Mouse (Mus musculus) stomach, embryonic 16.5 days (tissue): ENCODE measurements around the gene Ago4. TPM values are rescaled to one million over a fixed set of nuclear protein-coding genes. Genes with fewer than 3 reads are reported as not detected.

Experiments
- ATAC-seq: fragments of 200-750 bp; cut with Nextera tagmentation; 2 replicates; pipeline ENCODE4 v1.8.0; 2017; ENCODE audit warnings: moderate number of reproducible peaks, moderate TSS enrichment; ENCODE audit not compliant: insufficient read depth, low FRiP score
- H3K27ac ChIP-seq: fragments of 300-500 bp; sonication (generic); 2 replicates; pipeline ENCODE4 v1.5.1; 2014; ENCODE audit warnings: low read length
- H3K27me3 ChIP-seq: fragments of 300-500 bp; sonication (generic); 2 replicates; pipeline ENCODE4 v1.6.1; 2014; ENCODE audit warnings: low read length, control low read depth, mixed read lengths; ENCODE audit not compliant: control insufficient read depth, insufficient read depth
- H3K36me3 ChIP-seq: fragments of 300-500 bp; sonication (generic); 2 replicates; pipeline ENCODE4 v1.6.1; 2014; ENCODE audit warnings: low read length; ENCODE audit not compliant: control insufficient read depth, insufficient read depth
- H3K4me1 ChIP-seq: fragments of 300-500 bp; sonication (generic); 2 replicates; pipeline ENCODE4 v1.6.1; 2014; ENCODE audit warnings: low read length, control low read depth, mixed read lengths; ENCODE audit not compliant: control insufficient read depth, insufficient read depth
- H3K4me2 ChIP-seq: fragments of 300-500 bp; sonication (generic); 2 replicates; pipeline ENCODE4 v1.6.1; 2014; ENCODE audit warnings: low read depth, low read length, mixed read lengths
- H3K4me3 ChIP-seq: fragments of 300-500 bp; sonication (generic); replicated peaks from 2 replicates; pipeline ENCODE4 v1.5.1; 2014; ENCODE audit warnings: mild to moderate bottlenecking, low read length
- H3K9ac ChIP-seq: fragments of 300-500 bp; sonication (generic); 2 replicates; pipeline ENCODE4 v1.6.1; 2014; ENCODE audit warnings: low read length
- H3K9me3 ChIP-seq: fragments of 300-500 bp; sonication (generic); replicated peaks from 2 replicates; pipeline ENCODE4 v1.6.1; 2016; ENCODE audit warnings: low read length, control low read depth; ENCODE audit not compliant: control insufficient read depth
- WGBS: fragments of 180-500 bp; shearing (Covaris S2); extraction: QIAGEN DNeasy Blood & Tissue Kit; methylation state at CpG from one replicate; pipeline ENCODE4 v1.1.7; 2014; 5-methylcytosine and 5-hydroxymethylcytosine counted together
- polyA plus RNA-seq: library from polyadenylated mRNA; unstranded; fragments of >200 nt; fragmentation: Nextera tagmentation; extraction: Ambion mirVana; gene quantifications from 2 replicates; pipeline ENCODE4 v1.2.1, GENCODE M21; 2015

Ago4 gene
- polyA plus RNA-seq, 1 experiment from 2014 or later: 1.4 TPM

DNA sequence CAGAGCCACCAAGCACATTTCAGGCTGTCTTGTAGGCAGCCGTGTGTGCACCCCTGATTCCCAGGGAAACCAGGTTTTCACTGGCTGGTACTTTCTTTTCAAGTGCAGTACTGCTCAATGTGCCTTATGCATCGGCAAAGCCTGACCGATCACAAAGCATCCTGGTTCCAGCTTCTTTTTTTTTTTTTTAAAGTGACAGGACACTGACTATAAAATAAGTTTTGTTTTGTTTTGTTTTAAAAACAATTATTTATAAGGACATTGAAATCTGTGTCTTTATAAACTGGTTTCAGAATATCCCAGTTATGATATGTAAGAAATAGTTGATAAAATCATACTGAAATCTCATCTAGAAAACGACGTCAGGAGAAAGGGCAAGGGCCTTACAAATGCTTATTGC, 41.3 kb downstream of the Ago4 start:
- no peak for ATAC-seq
- WGBS: 59% methylated on average over 5 of the region's 5 CpGs

DNA sequence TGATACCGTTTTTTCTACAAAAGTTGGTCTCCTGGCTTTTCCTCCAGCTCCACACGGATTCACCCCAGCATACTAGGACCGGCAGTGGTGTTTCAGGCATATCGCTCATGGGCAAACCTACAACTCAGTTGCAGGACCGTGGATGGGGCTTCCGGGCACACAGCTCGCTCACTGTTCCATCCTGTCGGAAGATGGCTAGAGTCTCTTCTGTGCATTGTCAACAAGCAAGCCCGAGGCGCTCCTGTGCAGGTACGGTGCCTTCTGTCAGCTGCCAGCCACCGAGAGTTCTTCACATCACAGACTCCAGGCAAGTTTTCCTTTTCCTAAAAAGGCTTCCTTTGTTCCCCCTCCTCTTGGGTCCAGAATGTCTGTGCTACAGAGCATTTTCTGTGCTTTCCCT, 42.5 kb downstream of the Ago4 start:
- 68% methylated on average over 12 of the region's 12 CpGs for WGBS
- Histone ChIP-seq H3K9ac (no peak overlapping the region), H3K4me2 (no peak overlapping the region), H3K9me3 (no peaks in the 10 kb centered on the region), H3K36me3 (no peaks in the 10 kb centered on the region), H3K4me1 (peaks cover 7% of the 10 kb centered on the region), H3K27ac (no peak overlapping the region), H3K27me3 (no peaks in the 10 kb centered on the region), H3K4me3 (no peak overlapping the region)
- ATAC-seq: no peak

More for the DNA sequence above, 41.3 kb downstream of the Ago4 start:
- Histone ChIP-seq H3K4me3 (no peak overlapping the region), H3K36me3 (no peaks in the 10 kb centered on the region), H3K4me2 (no peak overlapping the region), H3K27me3 (no peaks in the 10 kb centered on the region), H3K9ac (no peak overlapping the region), H3K9me3 (no peaks in the 10 kb centered on the region), H3K27ac (no peak overlapping the region), H3K4me1 (peaks cover 12% of the 10 kb centered on the region)

DNA sequence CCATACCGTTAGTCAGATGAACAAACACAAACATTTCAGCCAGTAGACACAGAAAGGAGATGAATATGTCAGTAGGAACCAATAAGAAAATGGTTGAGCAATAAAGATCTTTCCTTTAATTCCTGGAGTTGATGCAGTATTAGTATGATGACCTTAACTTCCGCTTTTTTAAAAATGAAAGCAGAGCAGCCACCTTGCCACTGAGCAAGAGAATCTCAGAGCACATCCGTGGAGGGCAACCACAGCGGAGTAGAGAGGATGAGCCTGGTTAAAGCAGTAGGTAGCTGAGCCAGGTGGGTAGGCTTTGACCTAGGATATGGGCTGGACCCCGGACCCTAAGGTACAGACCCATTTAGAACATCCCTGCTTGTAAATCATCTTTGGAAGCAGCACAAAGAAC, 43.5 kb downstream of the Ago4 start:
- no peaks in the 10 kb centered on the region for H3K9me3 ChIP-seq
- no peaks in the 10 kb centered on the region for H3K27me3 ChIP-seq
- H3K4me2 ChIP-seq: no peak overlapping the region
- no peaks in the 10 kb centered on the region for H3K36me3 ChIP-seq
- no peak overlapping the region for H3K4me3 ChIP-seq
- no peak overlapping the region for H3K9ac ChIP-seq
- ATAC-seq: no peak
- no peak overlapping the region for H3K27ac ChIP-seq
- no peaks in the 10 kb centered on the region for H3K4me1 ChIP-seq
- 83% methylated on average over 5 of the region's 5 CpGs for WGBS

DNA sequence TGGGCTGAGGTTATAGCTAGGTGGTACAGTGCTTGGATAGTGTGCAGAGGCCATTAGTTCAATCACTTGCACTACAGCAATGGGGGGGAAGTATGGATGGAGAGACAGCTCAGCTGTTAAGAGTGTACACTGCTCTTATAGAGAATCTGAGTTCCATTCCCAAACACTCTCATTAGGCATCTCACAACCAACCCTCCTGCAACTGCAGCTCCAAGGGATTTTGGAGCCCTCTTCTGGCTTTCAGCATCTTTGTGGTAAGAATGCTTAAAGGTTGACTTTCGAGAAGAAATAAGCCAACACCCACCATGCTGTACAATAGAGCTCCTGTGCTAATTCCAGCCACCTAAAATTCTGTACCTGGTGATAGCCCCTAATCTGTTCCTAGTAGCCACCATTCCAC, 47.1 kb downstream of the Ago4 start:
- Histone ChIP-seq H3K9me3 (no peaks in the 10 kb centered on the region), H3K36me3 (no peaks in the 10 kb centered on the region), H3K4me3 (no peak overlapping the region), H3K27me3 (no peaks in the 10 kb centered on the region), H3K9ac (no peak overlapping the region), H3K27ac (no peak overlapping the region), H3K4me2 (no peak overlapping the region), H3K4me1 (no peaks in the 10 kb centered on the region)
- 68% methylated on average over 1 of the region's 1 CpGs for WGBS
- no peak for ATAC-seq

DNA sequence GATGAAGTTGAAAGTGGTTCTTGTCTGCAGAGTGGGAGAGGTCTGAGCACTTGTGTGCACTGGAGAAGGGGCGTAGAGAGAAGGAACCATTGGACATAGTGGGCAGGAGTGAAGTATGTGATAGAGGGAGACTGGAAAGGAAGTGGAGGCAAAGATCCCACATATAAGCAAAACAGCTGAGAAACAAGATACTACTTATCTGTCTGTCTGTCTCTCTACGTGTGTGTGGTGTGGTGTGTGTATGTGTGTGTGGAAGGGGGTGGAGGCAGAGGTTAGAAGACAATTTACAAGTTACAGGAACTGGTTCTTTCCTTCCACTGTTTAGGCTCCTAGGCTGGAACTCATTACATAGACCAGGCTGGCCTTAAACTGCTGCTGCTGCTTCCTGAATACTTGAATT, 48.2 kb downstream of the Ago4 start:
- Histone ChIP-seq H3K4me2 (no peak overlapping the region), H3K4me3 (no peak overlapping the region), H3K4me1 (no peaks in the 10 kb centered on the region), H3K27me3 (no peaks in the 10 kb centered on the region), H3K27ac (no peak overlapping the region), H3K36me3 (no peaks in the 10 kb centered on the region), H3K9ac (no peak overlapping the region), H3K9me3 (no peaks in the 10 kb centered on the region)
- ATAC-seq: no peak
- 63% methylated on average over 2 of the region's 2 CpGs for WGBS

DNA sequence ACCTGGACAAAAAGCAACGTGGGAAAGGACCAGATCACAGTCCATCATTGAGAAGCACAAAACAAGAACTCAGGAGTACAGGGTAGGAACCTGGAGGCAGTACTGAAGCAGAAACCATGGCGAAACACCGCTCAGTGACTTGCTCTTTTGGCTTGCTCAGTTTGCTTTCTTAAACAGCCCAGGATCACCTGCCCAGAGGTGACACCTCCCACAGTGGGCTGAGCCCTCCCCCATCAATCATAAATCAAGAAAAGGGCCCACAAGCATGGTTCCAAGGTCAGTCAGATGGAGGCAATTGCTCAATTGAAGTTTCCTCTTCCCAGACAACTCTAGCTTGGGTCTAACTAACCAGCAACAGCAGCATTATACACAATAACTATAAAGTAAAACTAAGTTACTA, 49.4 kb downstream of the Ago4 start:
- ATAC-seq: no peak
- Histone ChIP-seq H3K36me3 (no peaks in the 10 kb centered on the region), H3K9ac (no peak overlapping the region), H3K9me3 (no peaks in the 10 kb centered on the region), H3K27me3 (no peaks in the 10 kb centered on the region), H3K4me2 (no peak overlapping the region), H3K4me3 (no peak overlapping the region), H3K4me1 (no peaks in the 10 kb centered on the region), H3K27ac (no peak overlapping the region)
- 76% methylated on average over 3 of the region's 3 CpGs for WGBS

DNA sequence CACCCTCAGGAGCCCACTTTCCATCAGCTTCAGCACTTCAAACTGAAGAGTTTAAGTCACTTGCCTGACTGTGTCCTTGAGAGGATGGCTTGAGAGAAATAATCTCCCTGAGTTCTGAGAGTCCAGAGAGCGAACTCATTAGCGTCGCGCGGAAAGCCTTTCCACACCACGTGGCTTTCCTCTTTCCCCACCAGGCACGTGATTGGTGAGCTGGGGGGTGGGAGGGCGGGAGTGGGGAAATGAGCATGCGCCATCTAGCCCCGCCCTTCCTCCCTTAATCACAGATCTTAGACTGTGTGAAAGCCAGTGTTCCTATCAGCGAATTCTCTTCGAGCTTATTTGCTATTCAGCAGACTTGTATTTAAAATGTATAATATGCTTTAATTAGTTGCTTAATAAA, 50.3 kb downstream of the Ago4 start:
- Histone ChIP-seq H3K36me3 (no peaks in the 10 kb centered on the region), H3K27ac (no peak overlapping the region), H3K4me3 (no peak overlapping the region), H3K9ac (no peak overlapping the region), H3K4me2 (no peak overlapping the region), H3K27me3 (no peaks in the 10 kb centered on the region), H3K4me1 (no peaks in the 10 kb centered on the region), H3K9me3 (no peaks in the 10 kb centered on the region)
- 73% methylated on average over 12 of the region's 12 CpGs for whole genome bisulfite sequencing
- ATAC-seq: no peak

DNA sequence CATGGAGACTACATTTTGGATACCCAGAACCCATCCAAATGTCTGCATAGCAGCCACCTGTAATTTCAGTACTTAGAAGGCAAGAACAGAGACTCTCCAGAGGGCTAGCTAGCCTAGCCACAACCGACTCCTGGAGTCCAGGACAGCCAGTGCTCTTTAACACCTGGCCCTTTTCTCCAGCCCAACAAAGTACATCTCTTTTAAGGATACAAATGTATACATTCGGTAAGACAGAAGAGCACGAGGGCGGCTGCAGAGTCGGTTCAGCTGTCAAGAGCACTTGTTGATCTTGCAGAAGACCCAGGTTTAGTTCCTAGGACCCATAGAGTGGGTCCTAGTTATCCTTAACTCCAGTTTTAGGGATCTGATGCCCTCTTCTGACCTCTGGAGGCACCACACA, 51.8 kb downstream of the Ago4 start:
- ATAC-seq: no peak
- WGBS: 82% methylated on average over 5 of the region's 5 CpGs
- H3K36me3 ChIP-seq: no peaks in the 10 kb centered on the region

DNA sequence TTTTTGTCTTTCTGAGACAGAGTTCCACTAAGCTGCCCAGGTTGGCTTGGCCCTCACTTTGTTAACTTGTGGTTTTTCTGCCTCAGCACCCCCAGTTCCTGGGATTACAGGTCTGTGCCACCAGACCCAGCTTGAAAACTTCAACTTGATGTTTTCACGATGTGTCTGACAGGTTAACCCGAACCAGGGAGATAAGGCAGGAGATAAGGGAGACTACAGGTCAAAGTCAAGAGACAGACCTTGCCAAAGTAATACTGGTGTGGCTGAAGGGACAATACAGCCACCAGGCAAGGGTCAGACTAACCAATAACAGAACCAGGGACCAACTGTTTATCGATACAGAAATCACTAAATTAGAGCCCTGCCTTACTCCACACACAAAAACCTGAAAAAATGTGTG, 53.0 kb downstream of the Ago4 start:
- Histone ChIP-seq H3K27ac (no peak overlapping the region), H3K9me3 (no peaks in the 10 kb centered on the region), H3K4me1 (no peaks in the 10 kb centered on the region), H3K36me3 (no peaks in the 10 kb centered on the region), H3K4me3 (no peak overlapping the region), H3K27me3 (no peaks in the 10 kb centered on the region), H3K4me2 (no peak overlapping the region), H3K9ac (no peak overlapping the region)
- WGBS: 42% methylated on average over 3 of the region's 3 CpGs
- no peak for ATAC-seq

More for the DNA sequence above, 51.8 kb downstream of the Ago4 start:
- Histone ChIP-seq H3K27me3 (no peaks in the 10 kb centered on the region), H3K9ac (no peak overlapping the region), H3K9me3 (no peaks in the 10 kb centered on the region), H3K27ac (no peak overlapping the region), H3K4me1 (no peaks in the 10 kb centered on the region), H3K4me3 (no peak overlapping the region), H3K4me2 (no peak overlapping the region)

DNA sequence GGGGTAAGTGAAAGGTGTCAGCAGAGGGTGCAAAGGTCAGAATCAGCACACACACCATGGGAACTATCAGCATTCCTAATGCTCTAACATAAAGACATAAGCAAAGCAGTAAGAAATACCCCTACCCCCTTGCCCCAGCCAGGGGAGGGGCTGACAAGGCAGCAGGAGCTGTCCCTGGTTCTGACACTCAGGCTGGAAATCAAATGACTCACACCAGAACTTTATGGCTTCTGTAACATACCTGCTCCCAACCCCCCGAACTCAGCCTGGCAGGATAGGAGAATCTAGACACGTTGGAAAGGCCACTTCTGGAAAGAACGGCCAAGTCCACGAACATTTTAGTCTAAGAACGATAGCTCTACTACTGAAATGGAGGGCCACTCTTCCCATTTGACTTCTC, 60.2 kb downstream of the Ago4 start:
- Histone ChIP-seq H3K36me3 (no peaks in the 10 kb centered on the region), H3K4me3 (no peak overlapping the region), H3K27ac (no peak overlapping the region), H3K9ac (no peak overlapping the region), H3K9me3 (no peaks in the 10 kb centered on the region), H3K27me3 (no peaks in the 10 kb centered on the region), H3K4me1 (0 out of 2 replicates have a peak, but pooled peaks cover 3% of the 10 kb centered on the region), H3K4me2 (no peak overlapping the region)
- ATAC-seq: no peak
- 40% methylated on average over 5 of the region's 5 CpGs for WGBS
